Mouse (Mus musculus) spleen, adult 2 months (tissue): ENCODE results near the gene Gm281.

Experiments used
- CTCF ChIP-seq: fragments of 200-500 bp; IDR thresholded peaks from 2 replicates; pipeline ENCODE4 v1.5.1; 2011; ENCODE audit warnings: mild to moderate bottlenecking, inconsistent platforms; ENCODE audit not compliant: insufficient read depth, insufficient read length, insufficient replicate concordance; ENCODE audit errors: extremely low read depth
- POLR2A ChIP-seq: fragments of 200-500 bp; IDR thresholded peaks from 2 replicates; pipeline ENCODE4 v1.6.1; 2011; ENCODE audit warnings: low read depth, low read length, inconsistent platforms

- TF ChIP-seq POLR2A (no peak), CTCF (no peak)
Measured at GRCm38 (mm10) chr14:13960079-13960478, 45.8 kb upstream of the Gm281 start.
